Mouse (Mus musculus) ES-E14 (cell line): Measurements from ENCODE around the gene Ptprg.

Source experiments
- MAFK ChIP-seq: IDR thresholded peaks from 2 replicates; pipeline ENCODE4 v1.6.1; 2014; ENCODE audit warnings: mild to moderate bottlenecking, low read depth, low read length, inconsistent platforms; ENCODE audit not compliant: insufficient read depth
- ZNF384 ChIP-seq: IDR thresholded peaks from 2 replicates; pipeline ENCODE4 v1.6.1; 2012; ENCODE audit warnings: low read depth, low read length, inconsistent platforms

DNA sequence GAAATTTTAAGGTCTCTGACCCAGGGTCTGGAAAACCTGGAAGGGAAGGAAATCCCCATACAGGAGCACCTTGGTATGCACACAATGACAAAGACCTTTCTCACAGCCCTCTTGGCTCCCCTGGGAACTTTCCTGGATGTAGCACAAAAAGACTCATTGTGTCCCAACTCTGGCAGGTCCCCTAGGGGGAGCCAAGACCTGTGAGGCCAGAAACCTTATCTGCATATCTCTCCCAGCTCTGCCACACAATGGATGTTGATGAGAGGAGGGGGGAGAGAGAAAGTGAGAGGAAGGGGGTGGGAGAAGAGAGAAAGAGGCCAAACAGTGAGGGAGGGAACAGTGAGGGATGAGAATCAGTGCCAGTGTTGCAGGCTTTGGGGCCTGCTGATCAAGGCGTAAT lies 18.9 kb upstream of the Ptprg start:
- TF ChIP-seq ZNF384 = no peak
- no peak for TF ChIP-seq MAFK
